Mouse (Mus musculus): ENCODE data around the gene Olfr1458. TPM values are rescaled to one million over a fixed set of nuclear protein-coding genes. Genes with fewer than 3 reads are reported as not detected.

Olfr1458 gene
- total RNA-seq (2023): not detected in 4 replicates

GRCm38 (mm10) chr19:13106675-13107074 lies at the start of gene Olfr1458:
Gene Olfr1458 (minus strand): TSS chr19:13106775.

GRCm38 (mm10) chr19:13149449-13149848 lies 42.9 kb upstream of the Olfr1458 start, which contains the start of gene Olfr1459:
Gene Olfr1459 (minus strand): TSS chr19:13149549.

GRCm38 (mm10) chr19:13097791-13098190 lies 8.8 kb downstream of the Olfr1458 start, which contains the start of gene Olfr1457:
Gene Olfr1457 (minus strand): TSS chr19:13097891.

GRCm38 (mm10) chr19:13060310-13060709 lies 46.3 kb downstream of the Olfr1458 start, which contains the start of gene Olfr1454:
Gene Olfr1454 (plus strand): TSS chr19:13060610.

Other genes starting within 250 kb of the Olfr1458 start
- gene Olfr1444, start 249.5 kb downstream of the Olfr1458 start, total RNA-seq (2023): 1.0 to 1.8 TPM (median 1.3 TPM) in 4 replicates
- not detected in 4 replicates for gene Olfr1445, start 222.9 kb downstream of the Olfr1458 start, total RNA-seq (2023)
- not detected in 4 replicates for gene Olfr1446, start 213.3 kb downstream of the Olfr1458 start, total RNA-seq (2023)
- not detected in 4 replicates for gene Olfr1447, start 203.0 kb downstream of the Olfr1458 start, total RNA-seq (2023)
- gene Olfr1448, start 182.4 kb downstream of the Olfr1458 start, total RNA-seq (2023): not detected in 4 replicates
- not detected in 4 replicates for gene Olfr1449, start 175.9 kb downstream of the Olfr1458 start, total RNA-seq (2023)
- not detected in 4 replicates for gene Olfr1450, start 156.5 kb downstream of the Olfr1458 start, total RNA-seq (2023)
- gene Olfr1451, start 111.8 kb downstream of the Olfr1458 start, total RNA-seq (2023): not detected in 4 replicates
- not detected in 4 replicates for gene Olfr1453, start 78.4 kb downstream of the Olfr1458 start, total RNA-seq (2023)
- not detected in 4 replicates for gene Olfr1454, start 46.2 kb downstream of the Olfr1458 start, total RNA-seq (2023)
- gene Olfr1457, start 8.9 kb downstream of the Olfr1458 start, total RNA-seq (2023): not detected in 4 replicates
- gene Olfr1459, start 42.8 kb upstream of the Olfr1458 start, total RNA-seq (2023): 0.12 to 0.24 TPM (median 0.19 TPM) in 4 replicates
- not detected in 4 replicates for gene Olfr1461, start 56.2 kb upstream of the Olfr1458 start, total RNA-seq (2023)
- not detected in 4 replicates for gene Olfr1462, start 79.0 kb upstream of the Olfr1458 start, total RNA-seq (2023)
- gene Olfr1463, start 124.6 kb upstream of the Olfr1458 start, total RNA-seq (2023): not detected in 4 replicates
- not detected in 4 replicates for gene Olfr1465, start 208.8 kb upstream of the Olfr1458 start, total RNA-seq (2023)
- not detected in 4 replicates for gene Olfr1466, start 232.1 kb upstream of the Olfr1458 start, total RNA-seq (2023)

All from B cell, adult 62 days (primary cell).